Mouse (Mus musculus) midbrain, embryonic 11.5 days (tissue): ENCODE measurements around the gene Rbm26. TPM values are rescaled to one million over a fixed set of nuclear protein-coding genes. Genes with fewer than 3 reads are reported as not detected.
A peak's percentile ranks its signal among the peaks of the same experiment; 100 is the strongest.

Experiments
- ATAC-seq: fragments of 200-750 bp; cut with Nextera tagmentation; 2 replicates; pipeline ENCODE4 v1.8.0; 2017; ENCODE audit warnings: moderate TSS enrichment, moderate library complexity; ENCODE audit not compliant: low FRiP score
- DNase-seq: peaks from one replicate; pipeline ENCODE4 v3.0.0; 2015; ENCODE audit warnings: low spot score; ENCODE audit errors: missing footprints
- H3K27ac ChIP-seq: fragments of 300-500 bp; sonication (generic); 2 replicates; pipeline ENCODE4 v1.5.1; 2014; ENCODE audit warnings: low read depth, low read length
- H3K27me3 ChIP-seq: fragments of 300-500 bp; sonication (generic); 2 replicates; pipeline ENCODE4 v1.6.1; 2014; ENCODE audit warnings: mild to moderate bottlenecking, low read length, moderate library complexity, mixed read lengths; ENCODE audit not compliant: control insufficient read depth, insufficient read depth
- H3K36me3 ChIP-seq: fragments of 300-500 bp; sonication (generic); 2 replicates; pipeline ENCODE4 v1.6.1; 2014; ENCODE audit warnings: mild to moderate bottlenecking, low read length, moderate library complexity, mixed read lengths; ENCODE audit not compliant: control insufficient read depth, insufficient read depth
- H3K4me1 ChIP-seq: fragments of 300-500 bp; sonication (generic); 2 replicates; pipeline ENCODE4 v1.6.1; 2014; ENCODE audit warnings: low read length; ENCODE audit not compliant: control insufficient read depth, insufficient read depth
- H3K4me2 ChIP-seq: fragments of 300-500 bp; sonication (generic); 2 replicates; pipeline ENCODE4 v1.6.1; 2014; ENCODE audit warnings: mild to moderate bottlenecking, moderate library complexity
- H3K4me3 ChIP-seq: fragments of 300-500 bp; sonication (generic); 2 replicates; pipeline ENCODE4 v1.5.1; 2014; ENCODE audit warnings: low read depth, low read length
- H3K9ac ChIP-seq: fragments of 300-500 bp; sonication (generic); 2 replicates; pipeline ENCODE4 v1.6.1; 2014; ENCODE audit warnings: low read length
- H3K9me3 ChIP-seq: fragments of 300-500 bp; sonication (generic); 2 replicates; pipeline ENCODE4 v1.6.1; 2016; ENCODE audit warnings: low read length; ENCODE audit not compliant: control insufficient read depth
- WGBS: fragments of 180-500 bp; shearing (Covaris S2); extraction: QIAGEN DNeasy Blood & Tissue Kit; methylation state at CpG from one replicate; pipeline ENCODE4 v1.1.7; 2014; 5-methylcytosine and 5-hydroxymethylcytosine counted together
- polyA plus RNA-seq: library from polyadenylated mRNA; unstranded; fragments of >200 nt; fragmentation: Nextera tagmentation; extraction: Ambion mirVana; gene quantifications from 2 replicates; pipeline ENCODE4 v1.2.1, GENCODE M21; 2014

Rbm26 gene
- 38.5 and 43.0 TPM in 2 replicates for polyA plus RNA-seq

DNA sequence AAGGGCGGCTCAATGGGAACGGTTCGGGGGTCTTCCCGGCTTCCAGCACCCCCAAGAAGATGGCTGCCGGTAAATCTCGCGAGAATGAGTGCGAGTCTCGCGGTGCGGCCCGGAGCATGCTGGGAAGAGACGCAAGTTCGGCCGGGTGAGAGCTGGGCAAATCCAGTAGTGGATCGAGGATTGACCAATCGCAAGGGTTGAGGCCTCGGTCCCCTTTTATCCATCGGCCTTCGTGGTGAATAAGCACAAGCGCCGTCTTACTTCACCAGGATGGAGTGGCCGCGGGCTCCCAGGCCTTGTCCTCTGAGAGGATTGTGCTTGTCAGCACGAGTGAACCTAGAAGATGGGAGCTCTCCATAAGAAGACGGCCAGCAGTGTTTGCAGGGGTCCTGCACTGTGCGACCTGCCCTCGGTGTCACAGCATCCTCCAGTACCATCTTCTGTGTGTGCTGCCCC is at the start of gene Rbm26:
TSS of gene Rbm26 (minus strand) at position 90 of the 456 bp plus-strand sequence.
- Histone ChIP-seq H3K36me3 (no peaks in the 10 kb centered on the region), H3K27ac (peak within 1 kb of the TSS; percentile 88), H3K9ac (peak within 1 kb of the TSS; percentile 98), H3K27me3 (no peaks in the 10 kb centered on the region), H3K4me1 (peaks cover 12% of the 10 kb centered on the region; the same call in 1 of the 2 replicates), H3K9me3 (no peaks in the 10 kb centered on the region), H3K4me2 (peak within 1 kb of the TSS; percentile 66), H3K4me3 (peak within 1 kb of the TSS; percentile 98)
- ATAC-seq (peak; percentile 97), DNase-seq (peak; percentile 98)
- WGBS: under 1% methylated on average over 28 of the region's 28 CpGs

DNA sequence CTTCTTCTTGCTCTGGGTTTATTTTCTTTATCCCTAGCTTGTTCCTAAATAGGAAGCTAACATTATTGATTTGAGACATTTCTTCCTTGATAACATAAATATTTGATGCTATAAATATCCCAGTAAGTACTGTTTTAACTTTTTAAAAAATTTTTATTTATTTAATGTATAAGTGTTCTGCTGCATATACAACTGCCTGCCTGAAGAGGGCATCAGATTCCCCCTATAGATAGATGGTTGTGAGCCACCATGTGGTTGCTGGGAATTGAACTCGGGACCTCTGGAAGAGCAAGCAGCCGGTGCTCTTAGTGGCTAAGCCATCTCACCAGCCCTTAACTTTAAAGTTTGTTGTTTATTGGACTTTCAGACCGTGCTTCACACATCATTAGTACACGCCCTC is 48.7 kb upstream of the Rbm26 start:
- DNase-seq (no peak), ATAC-seq (no peak)
- Histone ChIP-seq H3K9ac (no peak overlapping the region), H3K9me3 (no peaks in the 10 kb centered on the region), H3K4me3 (no peak overlapping the region), H3K27ac (no peak overlapping the region), H3K4me1 (no peaks in the 10 kb centered on the region), H3K4me2 (no peak overlapping the region), H3K27me3 (no peaks in the 10 kb centered on the region), H3K36me3 (no peaks in the 10 kb centered on the region)
- WGBS: 83% methylated on average over 4 of the region's 4 CpGs

DNA sequence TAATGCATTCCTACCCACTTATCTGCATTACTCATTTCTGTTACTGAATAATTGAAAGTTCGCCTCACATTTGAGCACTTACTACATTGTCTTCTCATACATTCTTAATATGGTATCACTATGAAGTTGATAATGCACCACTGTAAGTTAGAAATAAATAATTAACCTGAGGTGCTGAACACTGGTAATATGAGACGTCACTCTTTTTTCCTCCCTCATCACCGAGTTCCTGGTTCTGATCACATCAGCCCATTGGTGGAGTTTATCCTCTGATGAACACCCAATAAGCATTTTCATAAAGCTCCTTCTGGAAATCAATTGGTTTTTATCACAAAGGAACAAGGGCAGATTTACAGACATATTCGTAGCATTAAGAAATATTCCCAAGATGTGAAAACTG is 45.1 kb upstream of the Rbm26 start:
- H3K27ac ChIP-seq: no peak overlapping the region
- no peak for DNase-seq
- no peak for ATAC-seq
- no peaks in the 10 kb centered on the region for H3K9me3 ChIP-seq
- no peak overlapping the region for H3K4me2 ChIP-seq
- no peaks in the 10 kb centered on the region for H3K36me3 ChIP-seq
- WGBS: 92% methylated on average over 4 of the region's 4 CpGs
- H3K27me3 ChIP-seq: no peaks in the 10 kb centered on the region
- no peak overlapping the region for H3K9ac ChIP-seq
- no peaks in the 10 kb centered on the region for H3K4me1 ChIP-seq
- no peak overlapping the region for H3K4me3 ChIP-seq

DNA sequence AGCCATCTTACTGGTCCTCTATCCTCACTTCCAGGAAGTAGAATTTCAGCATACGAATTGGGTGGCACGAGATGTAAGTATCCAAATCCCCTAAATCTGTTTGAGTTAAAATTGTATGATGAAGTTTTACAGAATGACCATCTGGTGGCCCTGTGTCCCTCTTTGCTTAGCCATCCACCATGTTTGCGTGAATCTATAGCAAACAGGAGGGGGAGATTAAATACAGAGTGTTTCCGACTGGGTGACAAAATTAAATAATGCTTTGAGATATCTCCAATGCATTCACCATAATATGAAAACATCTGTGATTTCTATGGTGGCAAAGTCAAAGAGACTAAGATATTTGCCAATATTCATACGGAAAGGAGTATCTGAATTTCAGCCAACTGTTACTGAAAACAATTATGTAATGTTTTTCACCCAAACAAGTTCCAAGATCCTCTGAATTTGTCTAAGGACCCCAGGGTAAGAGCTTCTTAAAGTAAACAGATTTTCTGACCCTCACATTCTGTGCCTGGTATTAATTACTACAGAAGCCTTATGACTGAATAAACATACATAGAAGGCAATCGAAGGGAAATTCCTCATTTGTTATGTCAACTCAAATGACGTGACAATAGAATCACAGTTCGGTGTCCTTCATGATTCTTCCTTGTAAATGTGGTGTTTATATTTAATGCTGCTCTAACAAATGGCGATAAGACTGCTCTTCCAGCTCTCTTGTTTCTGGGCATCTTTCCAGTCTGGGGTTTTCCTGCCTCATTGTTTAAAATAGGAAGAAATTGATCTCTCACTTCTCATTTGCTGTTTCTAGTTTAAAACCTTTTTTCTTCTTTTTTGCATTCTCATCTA is 42.6 kb upstream of the Rbm26 start:
- Histone ChIP-seq H3K27ac (no peak overlapping the region), H3K9ac (no peak overlapping the region), H3K4me2 (no peak overlapping the region), H3K9me3 (no peaks in the 10 kb centered on the region), H3K36me3 (no peaks in the 10 kb centered on the region), H3K4me1 (no peaks in the 10 kb centered on the region), H3K27me3 (no peaks in the 10 kb centered on the region), H3K4me3 (no peak overlapping the region)
- DNase-seq: no peak
- WGBS: 85% methylated on average over 9 of the region's 9 CpGs
- ATAC-seq: no peak

DNA sequence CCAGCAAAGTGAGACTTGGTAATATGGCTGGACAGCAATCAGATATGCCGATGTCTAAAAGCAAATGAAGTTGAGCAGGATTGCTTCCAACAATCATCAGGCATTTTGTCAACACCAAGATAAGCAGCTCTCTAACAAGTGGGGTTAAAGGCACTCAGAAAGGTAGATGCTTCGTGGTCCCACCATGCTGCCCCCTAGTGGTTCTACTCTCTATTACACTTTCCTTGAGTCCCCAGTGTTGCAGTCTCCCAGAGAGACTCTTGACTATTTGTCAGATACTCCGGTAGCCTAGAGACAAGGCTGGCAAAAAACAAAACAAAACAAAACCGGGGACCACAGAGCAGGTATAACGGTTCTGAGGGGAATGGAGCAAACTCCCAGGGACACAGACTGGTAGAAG is 21.3 kb upstream of the Rbm26 start:
- no peak overlapping the region for H3K9ac ChIP-seq
- no peak overlapping the region for H3K4me2 ChIP-seq
- no peaks in the 10 kb centered on the region for H3K9me3 ChIP-seq
- DNase-seq: no peak
- H3K36me3 ChIP-seq: no peaks in the 10 kb centered on the region
- H3K27ac ChIP-seq: no peak overlapping the region
- no peak overlapping the region for H3K4me3 ChIP-seq
- H3K4me1 ChIP-seq: no peaks in the 10 kb centered on the region
- H3K27me3 ChIP-seq: no peaks in the 10 kb centered on the region
- ATAC-seq: no peak
- 56% methylated on average over 5 of the region's 5 CpGs for WGBS

DNA sequence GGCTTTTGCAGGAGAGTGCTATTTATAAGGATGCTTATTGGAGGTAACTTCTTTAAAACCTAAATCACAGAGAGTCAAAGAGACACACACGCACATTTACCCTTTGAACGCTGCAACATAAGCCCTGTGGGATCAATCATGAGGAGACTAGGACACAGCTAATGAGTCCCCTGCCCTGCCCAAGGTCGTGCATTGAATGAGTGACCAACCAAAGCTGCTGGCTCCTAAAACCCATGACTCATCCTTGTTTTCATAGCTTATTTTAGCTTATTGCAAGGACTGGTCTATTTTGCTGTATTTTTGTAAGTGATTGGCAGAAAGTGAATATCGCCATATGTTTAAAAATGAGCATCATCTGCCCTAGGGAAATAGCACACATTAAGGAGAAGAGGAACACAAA is 17.6 kb upstream of the Rbm26 start:
- ATAC-seq: no peak
- Histone ChIP-seq H3K27ac (no peak overlapping the region), H3K36me3 (no peaks in the 10 kb centered on the region), H3K4me3 (no peak overlapping the region), H3K27me3 (no peaks in the 10 kb centered on the region), H3K9ac (no peak overlapping the region), H3K4me1 (no peaks in the 10 kb centered on the region), H3K4me2 (no peak overlapping the region), H3K9me3 (no peaks in the 10 kb centered on the region)
- DNase-seq: no peak
- WGBS: 70% methylated on average over 4 of the region's 4 CpGs

DNA sequence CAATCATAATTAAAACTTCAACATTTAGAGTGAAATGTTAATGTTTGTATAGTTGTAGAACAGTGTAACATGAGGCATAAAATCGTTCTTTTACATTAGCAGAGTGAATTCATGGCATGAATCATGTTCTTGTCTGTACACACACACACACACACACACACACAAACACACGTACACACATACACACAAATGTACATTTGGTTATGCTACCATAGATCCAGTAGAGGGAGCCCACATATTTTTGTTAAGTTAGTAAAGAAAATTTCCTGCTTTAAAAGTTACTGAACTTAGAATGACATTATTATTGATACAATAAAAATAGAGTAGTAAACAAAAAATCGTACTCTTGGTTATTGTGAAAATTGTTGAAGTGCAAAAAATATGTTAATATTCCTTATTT is 7.7 kb upstream of the Rbm26 start:
- H3K9me3 ChIP-seq: no peaks in the 10 kb centered on the region
- ATAC-seq (no peak), DNase-seq (no peak)
- H3K27ac ChIP-seq: no peak overlapping the region
- no peak overlapping the region for H3K9ac ChIP-seq
- no peaks in the 10 kb centered on the region for H3K36me3 ChIP-seq
- H3K27me3 ChIP-seq: no peaks in the 10 kb centered on the region
- WGBS: 80% methylated on average over 3 of the region's 3 CpGs
- no peaks in the 10 kb centered on the region for H3K4me1 ChIP-seq
- no peak overlapping the region for H3K4me3 ChIP-seq
- no peak overlapping the region for H3K4me2 ChIP-seq

DNA sequence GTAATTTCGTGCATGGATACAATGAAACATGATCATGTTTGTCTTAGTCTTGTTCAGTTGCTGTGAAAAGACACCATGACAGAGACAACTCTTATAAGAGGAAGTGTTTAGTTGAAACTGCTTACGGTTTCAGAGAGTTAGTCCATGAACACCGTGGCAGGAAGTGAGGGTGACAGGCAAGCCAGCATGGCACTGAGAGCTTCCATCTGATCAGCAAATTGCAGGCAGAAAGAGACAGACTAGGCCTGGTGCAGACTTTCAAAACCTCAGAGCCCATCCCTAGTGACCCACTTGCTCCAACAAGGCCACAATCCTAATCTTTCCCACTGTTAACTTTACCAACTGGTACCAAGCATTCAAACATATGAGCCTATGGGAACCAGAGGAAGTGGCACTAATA is 5.7 kb upstream of the Rbm26 start:
- H3K4me1 ChIP-seq: no peaks in the 10 kb centered on the region
- DNase-seq: peak; percentile 60
- ATAC-seq: no peak
- H3K36me3 ChIP-seq: no peaks in the 10 kb centered on the region
- H3K27me3 ChIP-seq: no peaks in the 10 kb centered on the region
- no peak overlapping the region for H3K4me3 ChIP-seq
- no peak overlapping the region for H3K4me2 ChIP-seq
- no peak overlapping the region for H3K27ac ChIP-seq
- WGBS: 82% methylated on average over 3 of the region's 3 CpGs
- H3K9me3 ChIP-seq: no peaks in the 10 kb centered on the region
- H3K9ac ChIP-seq: no peak overlapping the region

DNA sequence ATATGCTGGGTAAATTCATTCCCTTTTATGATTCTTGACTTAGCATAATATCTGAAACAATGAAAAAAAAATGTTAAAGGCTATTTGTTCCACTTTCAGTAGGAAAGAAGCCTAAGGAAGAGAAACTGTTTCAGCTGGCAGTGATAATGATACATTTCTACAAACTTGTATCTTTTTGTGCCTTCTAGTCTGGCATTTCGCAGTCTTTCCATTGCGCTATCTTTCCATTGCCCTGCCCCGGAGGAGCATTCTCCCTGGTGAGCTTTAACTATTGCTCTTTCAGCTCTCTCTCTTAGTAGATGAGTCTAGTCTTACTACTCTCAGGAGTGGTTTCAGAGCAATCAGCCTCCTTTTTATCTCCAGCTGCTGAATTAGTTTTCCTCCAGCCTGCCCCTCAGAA is 2.6 kb upstream of the Rbm26 start:
- no peak overlapping the region for H3K9ac ChIP-seq
- DNase-seq (no peak), ATAC-seq (no peak)
- no peaks in the 10 kb centered on the region for H3K9me3 ChIP-seq
- 97% methylated on average over 3 of the region's 3 CpGs for WGBS
- H3K4me3 ChIP-seq: no peak overlapping the region
- H3K4me2 ChIP-seq: no peak overlapping the region
- no peak overlapping the region for H3K27ac ChIP-seq
- peaks cover 11% of the 10 kb centered on the region; the same call in 1 of the 2 replicates for H3K4me1 ChIP-seq
- H3K36me3 ChIP-seq: no peaks in the 10 kb centered on the region
- no peaks in the 10 kb centered on the region for H3K27me3 ChIP-seq
